Mouse (Mus musculus) hindbrain, embryonic 16.5 days (tissue): ENCODE measurements around the gene Id2. TPM values are rescaled to one million over a fixed set of nuclear protein-coding genes. Genes with fewer than 3 reads are reported as not detected.

Source experiments
- ATAC-seq: fragments of 200-750 bp; cut with Nextera tagmentation; 2 replicates; pipeline ENCODE4 v1.8.0; 2017; ENCODE audit warnings: moderate TSS enrichment, moderate library complexity
- H3K27ac ChIP-seq: fragments of 300-500 bp; sonication (generic); 2 replicates; pipeline ENCODE4 v1.5.1; 2014; ENCODE audit warnings: low read depth, mild to moderate bottlenecking, control low read depth, low read length, moderate library complexity
- H3K27me3 ChIP-seq: fragments of 300-500 bp; sonication (generic); replicated peaks from 2 replicates; pipeline ENCODE4 v1.6.1; 2014; ENCODE audit warnings: low read length; ENCODE audit not compliant: control insufficient read depth, insufficient read depth
- H3K36me3 ChIP-seq: fragments of 300-500 bp; sonication (generic); 2 replicates; pipeline ENCODE4 v1.6.1; 2014; ENCODE audit warnings: mild to moderate bottlenecking, low read length, moderate library complexity, mixed read lengths; ENCODE audit not compliant: control insufficient read depth, insufficient read depth
- H3K4me1 ChIP-seq: fragments of 300-500 bp; sonication (generic); 2 replicates; pipeline ENCODE4 v1.6.1; 2014; ENCODE audit warnings: low read depth, low read length; ENCODE audit not compliant: control insufficient read depth, insufficient read depth
- H3K4me2 ChIP-seq: fragments of 300-500 bp; sonication (generic); 2 replicates; pipeline ENCODE4 v1.6.1; 2014; ENCODE audit warnings: mild to moderate bottlenecking, low read length, control low read depth, moderate library complexity
- H3K4me3 ChIP-seq: fragments of 300-500 bp; sonication (generic); 2 replicates; pipeline ENCODE4 v1.5.1; 2014; ENCODE audit warnings: mild to moderate bottlenecking, low read length, control low read depth, moderate library complexity
- H3K9ac ChIP-seq: fragments of 300-500 bp; sonication (generic); 2 replicates; pipeline ENCODE4 v1.6.1; 2014; ENCODE audit warnings: low read depth, mild to moderate bottlenecking, control low read depth, low read length, moderate library complexity
- H3K9me3 ChIP-seq: fragments of 300-500 bp; sonication (generic); 2 replicates; pipeline ENCODE4 v1.6.1; 2014; ENCODE audit warnings: mild to moderate bottlenecking, low read length, moderate library complexity; ENCODE audit not compliant: control insufficient read depth
- WGBS: fragments of 180-500 bp; shearing (Covaris S2); extraction: QIAGEN DNeasy Blood & Tissue Kit; methylation state at CpG from one replicate; pipeline ENCODE4 v1.1.7; 2014; 5-methylcytosine and 5-hydroxymethylcytosine counted together
- polyA plus RNA-seq: library from polyadenylated mRNA; unstranded; fragments of >200 nt; fragmentation: Nextera tagmentation; extraction: Ambion mirVana; gene quantifications from 2 replicates; pipeline ENCODE4 v1.2.1, GENCODE M21; 2015

Id2 gene
- polyA plus RNA-seq, 1 experiment from 2014 or later: 379 TPM

DNA sequence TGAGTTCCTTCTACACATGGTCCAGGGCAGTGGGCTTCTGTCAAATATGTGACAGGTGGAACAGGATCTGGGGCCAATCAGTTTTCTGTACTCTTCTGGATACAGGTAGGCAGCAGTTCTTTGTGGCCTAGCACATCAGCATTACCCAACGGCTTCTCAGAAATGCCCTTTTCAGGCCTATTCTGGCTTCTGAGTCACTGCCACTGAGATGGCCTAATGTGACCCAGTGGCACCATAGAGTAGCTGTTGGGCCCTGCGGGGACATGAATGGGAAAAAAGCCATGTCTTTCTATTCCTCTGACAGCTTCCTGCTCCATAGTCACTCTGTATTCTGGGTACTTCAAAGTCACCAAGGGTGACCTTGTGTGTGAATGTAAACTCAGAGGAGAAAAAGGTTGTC lies 15.9 kb upstream of the Id2 start:
- H3K4me1 ChIP-seq: no peaks in the 10 kb centered on the region
- no peaks in the 10 kb centered on the region for H3K9me3 ChIP-seq
- no peaks in the 10 kb centered on the region for H3K36me3 ChIP-seq
- no peaks in the 10 kb centered on the region for H3K27me3 ChIP-seq
- 100% methylated on average over 2 of the region's 2 CpGs for WGBS
- no peak overlapping the region for H3K4me3 ChIP-seq
- no peak overlapping the region for H3K27ac ChIP-seq
- H3K4me2 ChIP-seq: no peak overlapping the region
- no peak overlapping the region for H3K9ac ChIP-seq
- ATAC-seq: no peak

DNA sequence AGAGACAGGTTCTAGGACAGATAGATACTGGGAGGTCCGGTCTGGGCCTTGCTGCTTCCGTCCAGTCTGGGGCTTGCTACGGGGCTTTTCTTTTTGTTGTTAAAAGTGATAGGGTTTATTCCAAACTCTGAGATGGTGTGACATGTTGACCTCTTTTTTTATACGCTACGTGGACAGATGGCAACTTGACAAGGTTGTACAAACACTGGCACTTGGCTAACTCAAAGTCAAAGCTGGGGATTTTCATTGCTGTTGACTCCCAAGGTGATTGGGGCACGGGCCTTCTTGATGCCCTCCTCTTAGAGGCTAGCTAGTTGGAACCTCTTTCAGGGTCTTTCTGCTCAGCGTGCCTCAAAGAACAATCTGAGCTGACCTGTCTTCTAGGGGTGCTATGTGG lies 13.7 kb upstream of the Id2 start:
- 82% methylated on average over 7 of the region's 7 CpGs for WGBS
- Histone ChIP-seq H3K9ac (no peak overlapping the region), H3K36me3 (no peaks in the 10 kb centered on the region)

DNA sequence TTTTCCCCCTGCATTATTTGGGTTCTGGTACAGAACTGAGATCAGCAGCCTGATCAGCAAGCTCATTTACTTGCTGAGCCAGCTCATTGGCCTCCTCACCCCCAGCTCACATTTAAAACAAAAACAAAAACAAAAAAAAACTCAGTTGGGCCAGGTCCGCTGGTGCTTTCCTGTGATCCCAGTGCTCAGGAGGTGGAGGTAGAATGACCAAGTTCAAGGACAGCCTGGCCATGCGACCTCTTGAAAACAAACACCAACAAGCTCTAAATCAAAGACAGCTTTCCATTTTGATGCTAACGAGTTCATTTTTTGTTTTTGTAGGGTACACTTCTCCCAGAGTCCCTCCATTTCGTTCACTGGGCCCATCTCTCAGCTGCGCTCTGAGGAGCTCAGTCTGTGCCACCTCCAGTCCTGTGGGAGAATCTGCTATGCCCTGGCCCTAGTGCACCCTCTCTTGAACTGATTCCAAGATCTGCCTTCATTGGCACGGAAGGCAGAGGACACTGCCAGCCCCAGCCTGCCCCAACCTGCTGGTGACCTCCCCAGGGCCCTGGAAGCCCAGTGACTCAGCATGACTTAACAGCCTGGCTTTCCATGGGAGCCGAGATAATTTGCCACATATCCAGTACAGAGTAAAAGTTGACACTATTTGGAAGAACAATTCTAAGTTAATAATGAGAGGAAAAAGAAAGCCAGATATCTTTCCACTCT lies 13.2 kb upstream of the Id2 start:
- peak; percentile 30; the same call in 1 of the 2 replicates for ATAC-seq
- Histone ChIP-seq H3K27ac (no peak overlapping the region), H3K36me3 (no peaks in the 10 kb centered on the region), H3K4me3 (no peak overlapping the region), H3K4me2 (no peak overlapping the region), H3K27me3 (no peaks in the 10 kb centered on the region), H3K4me1 (no peaks in the 10 kb centered on the region), H3K9ac (no peak overlapping the region), H3K9me3 (no peaks in the 10 kb centered on the region)
- 65% methylated on average over 7 of the region's 7 CpGs for WGBS

More for the DNA sequence above, 13.7 kb upstream of the Id2 start:
- Histone ChIP-seq H3K27me3 (no peaks in the 10 kb centered on the region), H3K4me3 (no peak overlapping the region), H3K4me1 (no peaks in the 10 kb centered on the region), H3K27ac (no peak overlapping the region), H3K9me3 (no peaks in the 10 kb centered on the region), H3K4me2 (no peak overlapping the region)
- ATAC-seq: no peak

DNA sequence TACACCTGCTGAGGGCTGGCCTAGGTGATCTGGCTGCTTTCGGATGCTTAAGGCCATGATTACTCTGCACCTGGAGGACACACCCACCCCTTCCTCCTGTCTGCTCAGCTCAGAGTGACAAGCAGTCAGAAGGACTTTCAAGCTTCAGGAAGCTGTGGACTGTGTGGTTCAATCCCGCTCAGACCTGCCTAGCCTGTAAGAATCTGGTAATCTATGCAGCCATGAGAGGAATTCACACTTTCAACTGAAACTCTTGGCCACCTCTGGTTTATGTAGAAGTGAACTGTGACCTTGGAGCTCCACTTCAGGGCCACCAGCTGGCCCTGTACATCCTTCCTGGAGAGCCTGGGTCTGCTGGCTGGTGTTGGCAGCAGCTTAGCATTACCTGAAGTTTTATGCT lies 11.9 kb upstream of the Id2 start:
- no peak overlapping the region for H3K9ac ChIP-seq
- H3K4me3 ChIP-seq: no peak overlapping the region
- no peaks in the 10 kb centered on the region for H3K27me3 ChIP-seq
- ATAC-seq: no peak
- WGBS: 82% methylated on average over 2 of the region's 2 CpGs
- H3K36me3 ChIP-seq: no peaks in the 10 kb centered on the region
- no peak overlapping the region for H3K27ac ChIP-seq
- H3K9me3 ChIP-seq: no peaks in the 10 kb centered on the region
- H3K4me1 ChIP-seq: no peaks in the 10 kb centered on the region
- no peak overlapping the region for H3K4me2 ChIP-seq

DNA sequence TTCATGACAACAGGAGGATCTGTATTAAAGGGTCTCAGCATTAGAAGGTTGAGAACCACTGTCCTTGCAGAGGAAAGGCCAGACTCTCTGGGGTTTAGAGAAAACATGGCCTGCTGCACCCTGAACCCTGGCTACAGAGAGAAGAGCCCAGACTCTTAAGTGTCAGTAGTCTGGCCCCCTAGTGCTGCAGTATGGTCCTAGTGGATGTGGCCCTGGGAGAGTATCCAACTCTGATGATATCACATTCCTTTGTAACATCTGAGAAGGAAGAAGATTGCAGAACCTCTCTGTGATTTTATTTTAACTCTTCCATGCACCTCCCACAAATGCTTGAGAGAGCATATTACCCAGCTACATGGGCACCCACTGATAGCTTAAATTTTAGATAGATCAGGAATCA lies 7.6 kb upstream of the Id2 start:
- Histone ChIP-seq H3K27ac (no peak overlapping the region), H3K9me3 (no peaks in the 10 kb centered on the region), H3K36me3 (no peaks in the 10 kb centered on the region), H3K4me1 (peaks cover 13% of the 10 kb centered on the region), H3K4me2 (no peak overlapping the region), H3K4me3 (no peak overlapping the region), H3K9ac (no peak overlapping the region), H3K27me3 (no peaks in the 10 kb centered on the region)
- no peak for ATAC-seq

DNA sequence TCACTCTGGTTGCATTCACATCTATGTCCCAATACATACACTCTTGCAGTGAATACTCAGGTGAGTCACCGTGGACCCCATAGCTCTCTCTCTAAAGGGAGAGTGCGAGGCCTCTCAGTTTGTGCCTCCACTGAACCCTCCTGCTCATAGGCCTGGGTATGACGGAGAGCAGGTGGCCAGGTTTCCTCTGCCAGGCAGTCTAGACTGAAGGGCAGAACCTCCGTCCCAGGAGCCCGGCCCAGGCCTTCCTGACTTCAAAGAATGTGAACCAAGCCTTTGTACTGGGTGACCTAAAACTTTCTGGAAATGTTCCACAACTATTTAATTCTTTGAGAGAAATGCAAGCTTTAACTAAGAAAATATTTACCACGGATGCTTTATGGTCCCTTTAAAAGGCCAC lies 7.0 kb upstream of the Id2 start:
- peaks cover 15% of the 10 kb centered on the region for H3K4me1 ChIP-seq
- no peak for ATAC-seq
- no peaks in the 10 kb centered on the region for H3K9me3 ChIP-seq
- 77% methylated on average over 6 of the region's 6 CpGs for WGBS
- H3K27ac ChIP-seq: no peak overlapping the region
- H3K4me3 ChIP-seq: no peak overlapping the region
- H3K27me3 ChIP-seq: no peaks in the 10 kb centered on the region
- H3K36me3 ChIP-seq: no peaks in the 10 kb centered on the region
- H3K9ac ChIP-seq: no peak overlapping the region
- H3K4me2 ChIP-seq: no peak overlapping the region

DNA sequence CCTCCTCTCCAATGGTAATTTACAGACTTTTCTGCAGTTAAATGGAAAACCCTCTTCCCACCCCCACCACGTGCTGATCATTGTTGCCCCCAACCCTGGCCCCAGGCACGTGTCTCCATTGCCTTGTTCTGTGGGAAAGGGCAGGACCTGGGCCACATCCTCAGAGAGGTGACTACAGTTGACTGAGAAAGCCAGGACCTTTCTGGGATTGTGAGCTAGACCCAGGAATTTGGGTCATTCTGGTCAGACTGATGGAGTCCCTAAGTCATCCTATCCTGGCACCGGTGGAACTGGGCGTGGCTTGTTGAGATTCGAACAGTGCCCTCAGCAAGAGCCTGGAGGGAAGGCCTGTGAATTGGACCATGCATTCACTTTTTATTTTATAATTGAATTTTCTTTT lies 4.4 kb upstream of the Id2 start:
- peaks cover 35% of the 10 kb centered on the region for H3K4me1 ChIP-seq
- no peak for ATAC-seq
- no peaks in the 10 kb centered on the region for H3K27me3 ChIP-seq
- H3K9me3 ChIP-seq: no peaks in the 10 kb centered on the region
- no peak overlapping the region for H3K4me3 ChIP-seq
- H3K27ac ChIP-seq: peak overlapping the region; percentile 89; the same call in 1 of the 2 replicates
- H3K9ac ChIP-seq: peak overlapping the region; percentile 76; the same call in 1 of the 2 replicates
- WGBS: 11% methylated on average over 5 of the region's 5 CpGs
- H3K4me2 ChIP-seq: peak overlapping the region; percentile 99
- no peaks in the 10 kb centered on the region for H3K36me3 ChIP-seq

DNA sequence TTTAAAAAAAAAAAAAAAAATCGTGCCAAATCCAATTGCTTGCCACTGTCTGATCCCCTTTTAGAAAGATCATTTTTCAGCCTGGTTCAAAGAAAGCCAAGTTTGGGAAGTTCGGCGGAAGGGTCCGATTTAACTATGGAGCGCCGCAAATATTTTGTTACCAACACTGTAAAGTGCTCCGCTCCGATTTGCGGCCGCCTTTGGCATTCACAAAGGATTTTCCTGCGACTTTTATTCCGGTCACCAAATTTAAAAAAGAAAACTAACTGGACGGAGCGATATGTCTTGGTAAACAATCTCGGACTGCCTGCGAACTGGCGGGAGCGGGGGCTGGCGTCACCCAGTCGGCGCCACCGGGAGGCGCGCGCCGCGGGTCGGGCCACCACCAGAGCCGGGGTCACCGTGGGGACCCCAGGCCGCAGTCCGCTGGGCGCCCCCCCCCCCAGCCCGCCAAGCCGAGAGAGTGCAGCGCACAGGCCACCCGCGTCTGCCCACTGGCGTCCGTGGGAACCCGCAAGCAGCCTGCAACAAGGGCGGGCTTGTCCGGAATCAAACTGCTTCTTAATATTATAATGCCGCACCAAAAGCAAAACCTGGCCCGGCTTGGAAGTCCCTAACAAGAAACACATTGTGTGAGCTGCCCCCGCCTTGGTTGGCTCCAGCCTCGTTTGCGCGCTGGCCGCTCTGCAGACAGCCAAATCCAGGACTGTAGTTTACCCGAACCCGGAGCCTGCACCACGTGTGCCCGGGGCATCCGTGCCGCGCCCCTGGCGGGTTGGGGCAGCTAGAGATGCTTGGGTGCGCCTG lies 3.7 kb upstream of the Id2 start:
- peak overlapping the region; percentile 55 for H3K4me3 ChIP-seq
- H3K9ac ChIP-seq: peak overlapping the region; percentile 76
- H3K27ac ChIP-seq: peak overlapping the region; percentile 89
- H3K27me3 ChIP-seq: no peaks in the 10 kb centered on the region
- under 1% methylated on average over 56 of the region's 59 CpGs for WGBS
- no peak for ATAC-seq
- no peaks in the 10 kb centered on the region for H3K9me3 ChIP-seq
- no peaks in the 10 kb centered on the region for H3K36me3 ChIP-seq
- H3K4me2 ChIP-seq: peak overlapping the region; percentile 99
- H3K4me1 ChIP-seq: peaks cover 36% of the 10 kb centered on the region

DNA sequence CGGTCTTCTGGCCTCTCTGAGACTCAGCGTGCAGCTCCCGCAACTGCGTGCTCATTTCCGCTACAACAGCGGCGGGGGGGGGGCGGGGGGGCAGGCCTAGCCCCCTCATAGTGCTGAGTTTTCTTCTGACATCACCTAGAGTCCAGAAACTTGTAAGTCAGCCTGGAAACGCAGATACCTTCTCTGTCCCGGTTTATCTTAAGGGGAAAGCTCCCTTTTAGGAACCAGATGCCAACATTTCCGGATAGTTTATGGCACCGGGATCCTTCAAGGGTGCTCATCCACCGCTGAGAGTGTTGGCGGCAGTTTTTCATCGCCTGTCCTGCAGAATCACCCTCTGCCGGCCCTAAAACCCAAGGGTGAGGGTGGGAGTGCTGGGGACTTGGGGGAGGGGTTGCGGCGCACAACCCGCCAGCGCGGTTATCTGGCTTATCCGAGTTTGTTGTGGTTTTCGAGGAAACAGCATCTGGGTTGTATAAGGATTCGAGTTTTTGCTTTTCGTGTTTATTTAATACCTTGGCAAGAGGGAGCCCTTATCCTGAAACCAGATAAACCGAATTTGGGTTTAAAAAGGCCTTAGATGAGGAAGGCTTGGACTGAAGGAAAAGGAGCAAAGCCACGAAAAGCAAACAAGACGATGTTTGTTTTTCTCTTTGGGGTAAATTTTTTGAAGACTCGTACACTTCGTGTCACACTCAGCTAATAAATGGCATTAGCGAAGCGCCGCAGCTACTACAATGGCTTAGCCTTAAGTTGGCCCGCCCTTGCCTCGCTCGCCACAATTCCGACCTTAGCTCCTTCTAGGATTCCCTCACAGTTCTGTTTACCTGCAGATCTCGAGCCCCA lies 2.8 kb upstream of the Id2 start:
- ATAC-seq: no peak
- H3K36me3 ChIP-seq: no peaks in the 10 kb centered on the region
- peak overlapping the region; percentile 76 for H3K9ac ChIP-seq
- H3K27me3 ChIP-seq: no peaks in the 10 kb centered on the region
- WGBS: under 1% methylated on average over 38 of the region's 38 CpGs
- H3K4me3 ChIP-seq: peak overlapping the region; percentile 55
- H3K9me3 ChIP-seq: no peaks in the 10 kb centered on the region
- H3K4me2 ChIP-seq: peak overlapping the region; percentile 99
- peaks cover 36% of the 10 kb centered on the region for H3K4me1 ChIP-seq
- peak overlapping the region; percentile 89 for H3K27ac ChIP-seq
